Mouse (Mus musculus) layer of hippocampus, postnatal 36 days (tissue): ENCODE results near the gene Ppp6r2. TPM values are rescaled to one million over a fixed set of nuclear protein-coding genes. Genes with fewer than 3 reads are reported as not detected.

Experiments used
- DNase-seq, 2 experiments: peaks; one replicate each; pipeline ENCODE4 v3.0.0; 2022
- microRNA-seq, 2 experiments: library from miRNA; unstranded; fragments of <30 nt; microRNA quantifications; one replicate each; pipeline ENCODE4 v1.2.0; 2021
- total RNA-seq, 2 experiments: library from RNA; stranded (reverse); gene quantifications; 2 replicates each; pipeline ENCODE4 v1.2.3; 2021

Gene Ppp6r2
- total RNA-seq, 2 experiments from 2014 or later, result 158 to 162 TPM

DNA sequence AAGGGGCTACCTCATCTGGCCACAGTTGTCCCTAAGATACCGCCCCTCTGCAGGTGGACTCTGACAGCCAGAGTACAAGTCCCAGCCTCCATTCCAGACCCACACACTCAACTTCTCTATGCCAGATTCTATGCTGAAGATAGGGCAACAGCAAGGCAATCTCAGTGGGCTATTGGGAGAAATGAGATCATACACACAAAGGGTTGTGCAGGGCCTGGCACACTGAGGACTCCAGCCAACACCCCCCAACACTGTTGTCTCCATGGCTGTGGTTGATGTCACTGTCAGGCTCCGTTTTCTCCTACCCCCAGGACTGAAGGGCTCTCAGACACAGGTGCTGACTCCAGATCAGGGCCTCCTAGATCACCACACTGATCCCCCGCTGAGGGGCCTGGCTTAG, 102.8 kb downstream of the Ppp6r2 start:
- no peak for DNase-seq

- DNase-seq, result no peak
These were observed 103.3 kb downstream of the Ppp6r2 start for GRCm38 (mm10) chr15:89314511-89315189.

- DNase-seq, result peak; percentile 96 to 97
These were observed 103.9 kb downstream of the Ppp6r2 start, which contains the start of gene Sbf1 for GRCm38 (mm10) chr15:89315190-89315731. Gene Sbf1 (minus strand): TSS chr15:89315311.

DNA sequence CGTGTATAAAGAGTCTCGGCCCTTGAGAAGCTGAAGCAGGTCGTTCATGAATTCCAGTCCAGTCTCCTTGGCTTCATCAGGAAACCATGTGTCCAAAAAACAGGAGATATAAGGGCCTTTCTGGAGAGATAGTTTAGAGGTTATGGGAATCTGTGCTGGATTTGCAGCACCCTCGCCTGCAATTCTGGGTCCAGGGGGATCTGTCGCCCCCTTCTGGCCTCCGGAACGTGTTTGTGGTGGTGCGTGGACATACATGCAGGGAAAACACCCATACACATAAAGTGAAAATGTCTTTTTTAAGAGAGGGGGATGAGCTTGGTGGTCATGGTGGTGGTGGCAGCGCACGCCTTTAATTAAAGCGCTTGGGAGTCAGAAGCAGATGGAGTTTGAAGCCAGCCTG, 104.8 kb downstream of the Ppp6r2 start:
- no peak for DNase-seq

- DNase-seq, result no peak
These were observed 109.9 kb downstream of the Ppp6r2 start for GRCm38 (mm10) chr15:89321264-89321663.

DNA sequence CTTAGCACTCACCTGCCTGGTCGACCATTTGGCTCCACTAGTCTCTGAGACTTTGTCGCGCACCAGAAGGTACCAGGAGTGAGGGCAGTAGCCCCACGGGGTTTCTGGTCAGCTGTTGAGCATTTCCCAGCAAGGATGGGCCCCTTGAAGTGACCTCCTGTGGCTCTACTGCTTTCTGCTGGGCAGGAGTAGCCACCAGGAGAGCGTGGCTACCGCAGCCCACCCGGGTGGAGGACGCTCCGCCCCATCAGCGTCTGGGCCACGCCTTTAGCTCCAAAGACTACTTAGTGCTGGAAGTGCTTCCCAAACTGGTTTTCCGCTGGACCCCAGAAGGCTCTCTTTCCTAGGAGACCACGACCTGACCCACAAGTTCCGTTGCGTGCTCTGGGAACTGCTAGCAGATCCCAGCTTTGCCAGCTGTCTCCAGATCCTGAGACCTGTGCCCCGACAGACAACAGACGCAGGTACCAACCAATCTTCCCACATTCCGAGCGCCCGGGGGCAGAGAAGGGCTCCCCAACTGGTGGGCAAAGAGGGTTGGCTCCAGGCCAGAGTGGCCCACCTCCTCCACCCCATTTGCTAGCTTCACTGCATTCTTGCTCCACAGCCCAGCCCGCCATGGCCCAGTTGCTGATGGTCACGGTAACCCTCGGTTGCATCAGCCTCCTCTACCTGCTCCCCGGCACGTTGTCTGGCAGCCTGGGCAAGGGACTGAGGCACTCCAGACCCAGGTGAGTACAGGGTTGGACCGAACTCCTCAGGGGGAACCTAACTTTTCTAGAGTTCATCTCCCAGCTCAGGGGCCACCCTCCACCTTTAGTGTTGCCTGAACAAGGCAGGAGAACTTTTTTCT, 111.5 kb downstream of the Ppp6r2 start, which contains the start of gene Adm2:
TSS of gene Adm2 (plus strand) at position 51 of the 853 bp plus-strand sequence.
- no peak for DNase-seq

DNA sequence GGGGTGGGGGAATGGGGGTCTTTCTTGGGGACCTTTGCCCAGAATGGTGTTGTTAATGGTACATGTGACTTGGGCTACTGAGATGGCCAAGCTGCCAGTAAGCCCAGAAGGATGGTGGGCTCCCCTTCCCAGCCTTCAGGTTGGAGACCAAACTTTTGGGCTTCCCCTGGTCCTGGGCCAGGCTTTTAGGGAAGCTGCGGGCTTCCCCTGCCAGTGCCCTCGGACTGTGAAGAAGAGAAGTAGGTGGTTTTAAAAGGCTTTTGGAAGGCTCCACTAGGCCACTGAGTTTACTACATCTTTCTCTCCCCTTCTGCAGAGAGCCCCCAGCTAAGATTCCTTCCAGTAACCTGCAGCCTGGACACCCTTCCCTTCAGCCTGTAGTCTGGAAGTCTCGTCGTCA, 112.3 kb downstream of the Ppp6r2 start:
- no peak for DNase-seq

GRCm38 (mm10) chr15:89326441-89326840, 115.1 kb downstream of the Ppp6r2 start:
- no peak for DNase-seq

DNA sequence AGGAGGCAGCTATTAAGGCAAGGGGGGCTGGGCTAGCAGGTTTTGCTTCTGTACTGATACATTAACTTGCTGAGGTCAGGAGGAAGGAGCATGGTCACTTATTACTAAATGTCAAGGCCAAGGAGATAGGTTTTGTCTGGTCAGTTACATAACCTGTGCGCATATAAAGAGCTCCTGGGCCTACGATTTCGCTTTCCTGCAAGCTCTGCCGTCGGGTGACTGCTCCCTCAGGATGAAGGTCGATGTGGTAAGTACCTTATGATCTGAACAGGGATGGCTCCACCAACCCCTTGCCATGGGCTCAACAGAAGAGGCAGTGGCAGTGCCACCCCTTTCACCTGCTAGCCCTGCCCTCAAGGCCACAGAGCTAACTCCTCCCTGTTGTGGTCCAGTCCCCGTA, 122.9 kb downstream of the Ppp6r2 start, which contains the start of gene Miox:
TSS of gene Miox (plus strand) at position 128 of the 400 bp plus-strand sequence.
- DNase-seq, result no peak

DNA sequence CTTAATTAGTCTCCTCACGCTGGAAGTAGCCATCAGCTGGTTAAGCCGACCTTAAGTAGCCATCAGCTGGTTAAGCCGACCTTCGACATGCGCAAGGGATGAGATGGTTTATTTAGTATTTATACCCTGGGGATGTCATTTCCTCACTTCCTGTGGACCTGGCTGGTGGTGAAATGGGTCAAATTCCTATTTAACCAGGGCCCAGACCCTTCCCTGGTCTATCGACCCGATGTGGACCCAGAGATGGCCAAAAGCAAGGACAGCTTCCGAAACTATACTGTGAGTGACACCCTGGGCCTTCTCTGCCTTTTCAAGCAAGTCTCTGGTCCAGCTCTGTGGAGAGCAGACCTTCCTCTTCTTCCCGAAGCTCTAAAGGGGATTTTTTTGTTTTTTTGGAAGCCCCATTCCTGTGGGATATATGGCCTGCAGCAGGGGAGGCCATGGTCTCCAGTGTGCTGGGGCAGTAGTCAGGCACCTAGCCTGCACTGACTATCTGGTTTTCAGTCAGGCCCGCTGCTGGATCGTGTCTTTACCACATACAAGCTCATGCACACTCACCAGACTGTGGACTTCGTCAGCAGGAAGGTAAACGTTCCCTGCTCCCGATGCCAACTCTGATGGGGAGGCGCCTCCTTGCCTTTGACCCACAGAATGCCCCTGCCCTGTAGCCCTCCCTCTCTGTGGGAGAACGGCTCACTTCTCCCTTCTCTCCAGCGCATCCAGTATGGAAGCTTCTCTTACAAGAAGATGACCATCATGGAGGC, 123.6 kb downstream of the Ppp6r2 start:
- DNase-seq, result no peak

- DNase-seq, result no peak
These were observed 125.1 kb downstream of the Ppp6r2 start for GRCm38 (mm10) chr15:89336422-89336821.

Small RNA genes lying within 50 kb of the gene (microRNA-seq; reads per million reads assigned to microRNA genes)
- 2.4 to 5.7 reads per million in 2 experiments for gene Mir6958
- 5.4 to 5.7 reads per million in 2 experiments for gene Mir6959
- gene Mir7118, result 0.90 to 1.3 reads per million in 2 experiments

Other genes starting within 250 kb of the Ppp6r2 start
- 100 to 1,000 TPM; 117 to 124 TPM for gene Mlc1, start 232.5 kb upstream of the Ppp6r2 start, total RNA-seq
- not detected for gene Mov10l1, start 228.6 kb upstream of the Ppp6r2 start, total RNA-seq
- gene Panx2, start 151.8 kb upstream of the Ppp6r2 start, total RNA-seq, result 100 to 1,000 TPM; 156 to 159 TPM
- 10 to 100 TPM; 23.0 to 26.9 TPM for gene Trabd, start 136.4 kb upstream of the Ppp6r2 start, total RNA-seq
- 10 to 100 TPM; 20.3 to 21.7 TPM for gene Selenoo, start 122.5 kb upstream of the Ppp6r2 start, total RNA-seq
- gene Tubgcp6, start 88.4 kb upstream of the Ppp6r2 start, total RNA-seq, result 10 to 100 TPM; 28.4 to 35.3 TPM
- 10 to 100 TPM; 14.3 to 14.7 TPM for gene Hdac10, start 82.9 kb upstream of the Ppp6r2 start, total RNA-seq
- 1 to 10 TPM; 3.1 to 4.7 TPM for gene Mapk12, start 70.8 kb upstream of the Ppp6r2 start, total RNA-seq
- gene Mapk11, start 61.9 kb upstream of the Ppp6r2 start, total RNA-seq, result 10 to 100 TPM; 21.9 to 22.8 TPM
- 10 to 100 TPM; 51.0 to 58.7 TPM for gene Plxnb2, start 30.8 kb upstream of the Ppp6r2 start, total RNA-seq
- 10 to 100 TPM; 33.5 to 38.7 TPM for gene Dennd6b, start 15.1 kb upstream of the Ppp6r2 start, total RNA-seq
- 100 to 1,000 TPM; 330 to 340 TPM for gene Sbf1, start 103.8 kb downstream of the Ppp6r2 start, total RNA-seq
- gene Adm2, start 111.2 kb downstream of the Ppp6r2 start, total RNA-seq, result not detected
- gene Miox, start 122.8 kb downstream of the Ppp6r2 start, total RNA-seq, result not detected
- 10 to 100 TPM; 19.7 to 21.4 TPM for gene Lmf2, start 144.1 kb downstream of the Ppp6r2 start, total RNA-seq
- 10 to 100 TPM; 87.0 to 95.3 TPM for gene Ncaph2, start 144.2 kb downstream of the Ppp6r2 start, total RNA-seq
- gene Sco2, start 162.3 kb downstream of the Ppp6r2 start, total RNA-seq, result 10 to 100 TPM; 31.5 to 32.6 TPM
- 1 to 10 TPM; 1.4 to 1.5 TPM for gene Tymp, start 165.5 kb downstream of the Ppp6r2 start, total RNA-seq
- gene Odf3b, start 167.7 kb downstream of the Ppp6r2 start, total RNA-seq, result 1 to 10 TPM; 2.7 to 2.8 TPM
- gene Klhdc7b, start 173.4 kb downstream of the Ppp6r2 start, total RNA-seq, result under 1 TPM; 0.25 to 0.68 TPM
- gene Syce3, start 198.9 kb downstream of the Ppp6r2 start, total RNA-seq, result not detected
- 1 to 10 TPM; 1.8 to 2.3 TPM for gene Cpt1b, start 214.3 kb downstream of the Ppp6r2 start, total RNA-seq
- 1 to 10 TPM; 2.6 to 3.1 TPM for gene C730034F03Rik, start 218.0 kb downstream of the Ppp6r2 start, total RNA-seq
- gene Gm44502, start 218.1 kb downstream of the Ppp6r2 start, total RNA-seq, result under 1 TPM in 1 of 2 experiments, not detected in 1; 0.30 TPM
- 10 to 100 TPM; 37.5 to 43.0 TPM for gene Chkb, start 218.4 kb downstream of the Ppp6r2 start, total RNA-seq
- gene Mapk8ip2, start 242.4 kb downstream of the Ppp6r2 start, total RNA-seq, result 100 to 1,000 TPM; 248 to 284 TPM